ENCODE assay signal across 25 mouse cellular contexts in genomic region chr7:40683176-40683575, GRCm38 (mm10).
DNase-seq lines count a peak whose midpoint lies in the region; ATAC-seq and TF ChIP-seq lines count a peak whose summit lies in the region.
"Had no signal": no experiment of that assay in that cellular context is flagged by ENCODE, and none has a peak within 500 bp of the region (broad histone marks: within the 10 kb centered on the region; RNA-seq: fewer than 3 reads in every experiment).

No protein-coding gene starts in this region.

- TF ChIP-seq CTCF in liver, postnatal 0 days (IDR thresholded peaks at IDR 0.05; ENCODE audit: low read depth), result no peak
- no peak for TF ChIP-seq CTCF in kidney, adult 2 months (conservative IDR thresholded peaks at IDR 0.05; ENCODE audit: insufficient read depth, insufficient read length, low read depth, low read length)

- H3K9ac ChIP-seq in liver, postnatal 0 days (replicated peaks), result no peak overlapping the region
- H3K9ac ChIP-seq in liver, embryonic 11.5 days (ENCODE audit: low read depth, low read length), result no peak overlapping the region
- no peak overlapping the region for H3K9ac ChIP-seq in kidney, embryonic 15.5 days
- H3K9ac ChIP-seq: heart, embryonic 12.5 days; hindbrain, embryonic 14.5 days; limb, embryonic 13.5 days; liver, embryonic 15.5 days; midbrain, embryonic 12.5 days; neural tube, embryonic 13.5 days had no signal

- no peak overlapping the region for H3K4me2 ChIP-seq in liver, postnatal 0 days (ENCODE audit: low read depth, low read length)
- H3K4me2 ChIP-seq in liver, embryonic 11.5 days, result no peak overlapping the region
- H3K4me2 ChIP-seq in kidney, embryonic 15.5 days, result no peak overlapping the region
- H3K4me2 ChIP-seq: heart, embryonic 12.5 days; hindbrain, embryonic 14.5 days; limb, embryonic 13.5 days; liver, embryonic 15.5 days; midbrain, embryonic 12.5 days; neural tube, embryonic 13.5 days had no signal

- no peak for DNase-seq in liver, postnatal 0 days
- DNase-seq in liver, embryonic 11.5 days (ENCODE audit: low spot score), result no peak
- DNase-seq in kidney, adult 2 months, result peak; percentile 93
- peak; percentile 59 to 80 for DNase-seq in kidney, postnatal 25 days
- no peak for DNase-seq in heart, postnatal 36 days
- DNase-seq in adrenal gland, postnatal 14 days, result no peak
- no peak for DNase-seq in cerebellum, postnatal 14 days
- DNase-seq: adrenal gland, postnatal 36 days; B cell, adult 2 months; cerebellum, adult 18-20 months; cerebellum, postnatal 10 days; heart, adult 2 months; lung, postnatal 36 days; retina, postnatal 1 day; spleen, adult 18-20 months had no signal

- no peaks in the 10 kb centered on the region for H3K27me3 ChIP-seq in liver, postnatal 0 days (ENCODE audit: insufficient read depth, low read length)
- H3K27me3 ChIP-seq in liver, embryonic 11.5 days (replicated peaks; ENCODE audit: control insufficient read depth, insufficient read depth, low read length), result no peaks in the 10 kb centered on the region
- H3K27me3 ChIP-seq in kidney, adult 2 months (replicated peaks; ENCODE audit: control insufficient read depth, insufficient read depth, low read length), result no peaks in the 10 kb centered on the region
- no peaks in the 10 kb centered on the region for H3K27me3 ChIP-seq in kidney, embryonic 15.5 days
- H3K27me3 ChIP-seq: heart, embryonic 12.5 days; limb, embryonic 13.5 days; liver, embryonic 15.5 days; neural tube, embryonic 13.5 days had no signal

- no peak for TF ChIP-seq POLR2A in kidney, adult 2 months (IDR thresholded peaks at IDR 0.05; ENCODE audit: low read depth, low read length)

- H3K27ac ChIP-seq in liver, postnatal 0 days (ENCODE audit: low read depth), result no peak overlapping the region
- H3K27ac ChIP-seq in liver, embryonic 11.5 days (ENCODE audit: low read depth, low read length), result no peak overlapping the region
- peak overlapping the region; percentile 89 for H3K27ac ChIP-seq in kidney, adult 2 months (ENCODE audit: insufficient read depth, low read depth, low read length)
- peak overlapping the region; percentile 37 for H3K27ac ChIP-seq in kidney, embryonic 15.5 days
- H3K27ac ChIP-seq: heart, adult 2 months; hindbrain, embryonic 14.5 days; left cerebral cortex, adult 2 months; limb, embryonic 13.5 days; liver, embryonic 15.5 days; midbrain, embryonic 12.5 days; neural tube, embryonic 13.5 days had no signal

- no peaks in the 10 kb centered on the region for H3K36me3 ChIP-seq in liver, postnatal 0 days (replicated peaks; ENCODE audit: insufficient read depth, low read length)
- H3K36me3 ChIP-seq in liver, embryonic 11.5 days (ENCODE audit: control insufficient read depth, insufficient read depth, low read length), result no peaks in the 10 kb centered on the region
- H3K36me3 ChIP-seq in kidney, adult 2 months (ENCODE audit: control insufficient read depth, insufficient read depth, low read length), result no peaks in the 10 kb centered on the region
- H3K36me3 ChIP-seq in kidney, embryonic 15.5 days, result no peaks in the 10 kb centered on the region
- H3K36me3 ChIP-seq: heart, embryonic 12.5 days; limb, embryonic 13.5 days; liver, embryonic 15.5 days; midbrain, embryonic 12.5 days; neural tube, embryonic 13.5 days had no signal

- WGBS in liver, postnatal 0 days (ENCODE audit: insufficient replicate concordance), result 23% methylated on average over 1 of the region's 1 CpGs
- WGBS in liver, embryonic 11.5 days, result 48% methylated on average over 1 of the region's 1 CpGs
- 5% methylated on average over 1 of the region's 1 CpGs for WGBS in kidney, adult 2 months
- 37% methylated on average over 1 of the region's 1 CpGs for WGBS in kidney, embryonic 15.5 days

- ATAC-seq in liver, postnatal 0 days, result peak; percentile 70
- no peak for ATAC-seq in liver, embryonic 11.5 days (replicated peaks; ENCODE audit: low FRiP score)
- peak; percentile 24 for ATAC-seq in kidney, embryonic 15.5 days (replicated peaks; ENCODE audit: low FRiP score)
- ATAC-seq: forebrain, embryonic 16.5 days had no signal

- H3K4me3 ChIP-seq in liver, postnatal 0 days (ENCODE audit: low read depth, low read length), result no peak overlapping the region
- H3K4me3 ChIP-seq in liver, embryonic 11.5 days (ENCODE audit: low read depth, low read length), result no peak overlapping the region
- H3K4me3 ChIP-seq in kidney, adult 2 months (ENCODE audit: insufficient read depth, low read depth, low read length), result no peak overlapping the region
- no peak overlapping the region for H3K4me3 ChIP-seq in kidney, embryonic 15.5 days (replicated peaks)
- H3K4me3 ChIP-seq: erythroblast, embryonic 14.5 days; heart, adult 2 months; heart, embryonic 12.5 days; left cerebral cortex, adult 2 months; limb, embryonic 13.5 days; liver, embryonic 15.5 days; midbrain, embryonic 12.5 days; neural tube, embryonic 13.5 days had no signal

- no peaks in the 10 kb centered on the region for H3K9me3 ChIP-seq in liver, postnatal 0 days (ENCODE audit: low read length)
- no peaks in the 10 kb centered on the region for H3K9me3 ChIP-seq in liver, embryonic 11.5 days (ENCODE audit: control insufficient read depth, low read length)
- H3K9me3 ChIP-seq in kidney, embryonic 15.5 days (replicated peaks), result no peaks in the 10 kb centered on the region
- H3K9me3 ChIP-seq: limb, embryonic 13.5 days; liver, embryonic 15.5 days; midbrain, embryonic 12.5 days; neural tube, embryonic 13.5 days had no signal

- TF ChIP-seq EP300 in liver, postnatal 0 days (IDR thresholded peaks at IDR 0.05; ENCODE audit: low read depth), result no peak

- intact Hi-C loops in heart, postnatal 36 days (cut with DNase I), result no loop called here

- H3K4me1 ChIP-seq in liver, postnatal 0 days (ENCODE audit: insufficient read depth), result peaks cover 7% of the 10 kb centered on the region; the same call in 1 of the 2 replicates
- no peaks in the 10 kb centered on the region for H3K4me1 ChIP-seq in liver, embryonic 11.5 days (replicated peaks; ENCODE audit: control insufficient read depth, insufficient read depth, low read length)
- H3K4me1 ChIP-seq in kidney, adult 2 months (ENCODE audit: control insufficient read depth, insufficient read depth, low read length), result peaks cover 22% of the 10 kb centered on the region
- H3K4me1 ChIP-seq in kidney, embryonic 15.5 days, result peaks cover 28% of the 10 kb centered on the region
- H3K4me1 ChIP-seq: heart, embryonic 12.5 days; limb, embryonic 13.5 days; liver, embryonic 15.5 days had no signal

Comparison
In these comparisons a context has a peak if more than half of its experiments do, and no peak if none do; other contexts are left out.
1. DNase-seq: peak in kidney, adult 2 months (single experiment) and kidney, postnatal 25 days (2 of 2); none in liver, postnatal 0 days (single experiment), liver, embryonic 11.5 days (single experiment), heart, postnatal 36 days (0 of 2), adrenal gland, postnatal 14 days (single experiment) and cerebellum, postnatal 14 days (0 of 2).
2. H3K27ac ChIP-seq: peak in kidney, adult 2 months (single experiment) and kidney, embryonic 15.5 days (single experiment); none in liver, postnatal 0 days (single experiment) and liver, embryonic 11.5 days (single experiment).